Mouse (Mus musculus) neural tube, embryonic 14.5 days (tissue): Measurements from ENCODE around the gene Lrrc3c. TPM values are rescaled to one million over a fixed set of nuclear protein-coding genes. Genes with fewer than 3 reads are reported as not detected.

Experiments used
- ATAC-seq: fragments of 200-750 bp; cut with Nextera tagmentation; 2 replicates; pipeline ENCODE4 v1.8.0; 2017; ENCODE audit warnings: low read depth, mild to moderate bottlenecking, moderate TSS enrichment, moderate library complexity
- H3K27ac ChIP-seq: fragments of 300-500 bp; sonication (generic); 2 replicates; pipeline ENCODE4 v1.5.1; 2014; ENCODE audit warnings: low read depth, mild to moderate bottlenecking, control low read depth, low read length, moderate library complexity, mixed read lengths
- H3K27me3 ChIP-seq: fragments of 300-500 bp; sonication (generic); 2 replicates; pipeline ENCODE4 v1.6.1; 2014; ENCODE audit warnings: low read length; ENCODE audit not compliant: control insufficient read depth, insufficient read depth
- H3K36me3 ChIP-seq: fragments of 300-500 bp; sonication (generic); 2 replicates; pipeline ENCODE4 v1.6.1; 2014; ENCODE audit warnings: low read length, mixed read lengths; ENCODE audit not compliant: control insufficient read depth, insufficient read depth
- H3K4me1 ChIP-seq: fragments of 300-500 bp; sonication (generic); 2 replicates; pipeline ENCODE4 v1.6.1; 2014; ENCODE audit warnings: low read length; ENCODE audit not compliant: control insufficient read depth, insufficient read depth
- H3K4me2 ChIP-seq: fragments of 300-500 bp; sonication (generic); 2 replicates; pipeline ENCODE4 v1.6.1; 2014; ENCODE audit warnings: mild to moderate bottlenecking, low read depth, low read length, control low read depth
- H3K4me3 ChIP-seq: fragments of 300-500 bp; sonication (generic); 2 replicates; pipeline ENCODE4 v1.5.1; 2014; ENCODE audit warnings: low read depth, low read length, control low read depth, mixed read lengths
- H3K9ac ChIP-seq: fragments of 300-500 bp; sonication (generic); replicated peaks from 2 replicates; pipeline ENCODE4 v1.6.1; 2014; ENCODE audit warnings: low read depth, mild to moderate bottlenecking, control low read depth, low read length, mixed read lengths
- H3K9me3 ChIP-seq: fragments of 300-500 bp; sonication (generic); 2 replicates; pipeline ENCODE4 v1.6.1; 2016; ENCODE audit warnings: low read length; ENCODE audit not compliant: control insufficient read depth
- WGBS: fragments of 180-500 bp; shearing (Covaris S2); extraction: QIAGEN DNeasy Blood & Tissue Kit; methylation state at CpG from one replicate; pipeline ENCODE4 v1.1.7; 2014; 5-methylcytosine and 5-hydroxymethylcytosine counted together
- polyA plus RNA-seq: library from polyadenylated mRNA; unstranded; fragments of >200 nt; fragmentation: Nextera tagmentation; extraction: Ambion mirVana; gene quantifications from 2 replicates; pipeline ENCODE4 v1.2.1, GENCODE M21; 2014

Gene Lrrc3c
- polyA plus RNA-seq, 1 experiment from 2014 or later: not detected

GRCm38 (mm10) chr11:98563921-98564414, 34.1 kb upstream of the Lrrc3c start:
- Histone ChIP-seq H3K4me1 (no peaks in the 10 kb centered on the region), H3K4me3 (no peak overlapping the region), H3K9me3 (no peaks in the 10 kb centered on the region), H3K27me3 (no peaks in the 10 kb centered on the region), H3K27ac (no peak overlapping the region), H3K36me3 (no peaks in the 10 kb centered on the region), H3K4me2 (no peak overlapping the region), H3K9ac (no peak overlapping the region)
- 80% methylated on average over 13 of the region's 13 CpGs for WGBS
- ATAC-seq: no peak

- Histone ChIP-seq H3K9me3 (no peaks in the 10 kb centered on the region), H3K4me3 (no peak overlapping the region), H3K4me2 (no peak overlapping the region), H3K27me3 (no peaks in the 10 kb centered on the region), H3K4me1 (no peaks in the 10 kb centered on the region), H3K27ac (no peak overlapping the region), H3K36me3 (no peaks in the 10 kb centered on the region), H3K9ac (no peak overlapping the region)
- ATAC-seq: no peak
- 90% methylated on average over 8 of the region's 8 CpGs for WGBS
Measured at GRCm38 (mm10) chr11:98568326-98568725, 29.8 kb upstream of the Lrrc3c start.

- no peak for ATAC-seq
- no peaks in the 10 kb centered on the region for H3K9me3 ChIP-seq
- H3K4me3 ChIP-seq: no peak overlapping the region
- H3K4me2 ChIP-seq: no peak overlapping the region
- H3K36me3 ChIP-seq: no peaks in the 10 kb centered on the region
- no peak overlapping the region for H3K27ac ChIP-seq
- 78% methylated on average over 6 of the region's 6 CpGs for WGBS
- no peak overlapping the region for H3K9ac ChIP-seq
- no peaks in the 10 kb centered on the region for H3K4me1 ChIP-seq
- no peaks in the 10 kb centered on the region for H3K27me3 ChIP-seq
Measured at GRCm38 (mm10) chr11:98569461-98569860, 28.6 kb upstream of the Lrrc3c start.

- WGBS: 83% methylated on average over 5 of the region's 5 CpGs
- no peak for ATAC-seq
Measured at GRCm38 (mm10) chr11:98577776-98578175, 20.3 kb upstream of the Lrrc3c start.

GRCm38 (mm10) chr11:98580301-98581121, 17.6 kb upstream of the Lrrc3c start:
- Histone ChIP-seq H3K36me3 (peaks cover 9% of the 10 kb centered on the region), H3K9me3 (no peaks in the 10 kb centered on the region), H3K9ac (no peak overlapping the region), H3K27me3 (no peaks in the 10 kb centered on the region), H3K27ac (no peak overlapping the region), H3K4me1 (peaks cover 4% of the 10 kb centered on the region), H3K4me2 (no peak overlapping the region), H3K4me3 (no peak overlapping the region)
- ATAC-seq: no peak
- WGBS: 84% methylated on average over 16 of the region's 16 CpGs

More at GRCm38 (mm10) chr11:98577776-98578175, 20.3 kb upstream of the Lrrc3c start:
- H3K27me3 ChIP-seq: no peaks in the 10 kb centered on the region
- no peaks in the 10 kb centered on the region for H3K4me1 ChIP-seq
- no peaks in the 10 kb centered on the region for H3K9me3 ChIP-seq
- H3K27ac ChIP-seq: no peak overlapping the region
- peaks cover under 1% of the 10 kb centered on the region; the same call in 1 of the 2 replicates for H3K36me3 ChIP-seq
- no peak overlapping the region for H3K4me3 ChIP-seq
- no peak overlapping the region for H3K9ac ChIP-seq
- no peak overlapping the region for H3K4me2 ChIP-seq

- Histone ChIP-seq H3K27me3 (no peaks in the 10 kb centered on the region), H3K4me3 (no peak overlapping the region), H3K27ac (no peak overlapping the region), H3K36me3 (peaks cover 9% of the 10 kb centered on the region), H3K4me1 (peaks cover 12% of the 10 kb centered on the region), H3K4me2 (no peak overlapping the region), H3K9me3 (no peaks in the 10 kb centered on the region), H3K9ac (no peak overlapping the region)
- no peak for ATAC-seq
- 70% methylated on average over 17 of the region's 17 CpGs for WGBS
Measured at GRCm38 (mm10) chr11:98581286-98582029, 16.6 kb upstream of the Lrrc3c start.

- no peak overlapping the region for H3K4me2 ChIP-seq
- H3K36me3 ChIP-seq: peaks cover 9% of the 10 kb centered on the region
- H3K27me3 ChIP-seq: no peaks in the 10 kb centered on the region
- peaks cover 12% of the 10 kb centered on the region for H3K4me1 ChIP-seq
- 90% methylated on average over 8 of the region's 8 CpGs for WGBS
- no peaks in the 10 kb centered on the region for H3K9me3 ChIP-seq
- H3K27ac ChIP-seq: no peak overlapping the region
- ATAC-seq: no peak
- no peak overlapping the region for H3K4me3 ChIP-seq
- H3K9ac ChIP-seq: no peak overlapping the region
Measured at GRCm38 (mm10) chr11:98582030-98582388, 16.1 kb upstream of the Lrrc3c start.

GRCm38 (mm10) chr11:98582551-98583264, 15.4 kb upstream of the Lrrc3c start:
- peaks cover 9% of the 10 kb centered on the region for H3K36me3 ChIP-seq
- no peaks in the 10 kb centered on the region for H3K27me3 ChIP-seq
- no peak overlapping the region for H3K27ac ChIP-seq
- no peak for ATAC-seq
- no peak overlapping the region for H3K9ac ChIP-seq
- no peak overlapping the region for H3K4me3 ChIP-seq
- H3K4me2 ChIP-seq: no peak overlapping the region
- WGBS: 89% methylated on average over 12 of the region's 12 CpGs
- H3K9me3 ChIP-seq: no peaks in the 10 kb centered on the region
- peaks cover 15% of the 10 kb centered on the region for H3K4me1 ChIP-seq

GRCm38 (mm10) chr11:98583265-98583552, 14.9 kb upstream of the Lrrc3c start:
- Histone ChIP-seq H3K36me3 (peaks cover 9% of the 10 kb centered on the region), H3K9me3 (no peaks in the 10 kb centered on the region), H3K4me3 (no peak overlapping the region), H3K27ac (no peak overlapping the region), H3K4me1 (peaks cover 17% of the 10 kb centered on the region), H3K9ac (no peak overlapping the region), H3K27me3 (no peaks in the 10 kb centered on the region), H3K4me2 (no peak overlapping the region)
- no peak for ATAC-seq
- 96% methylated on average over 3 of the region's 3 CpGs for WGBS
